Mouse (Mus musculus) cerebellum, adult 2 months (tissue): ENCODE results near the gene Rassf4.

Source experiments
- CTCF ChIP-seq: fragments of 200-500 bp; IDR thresholded peaks from 2 replicates; pipeline ENCODE4 v1.5.1; 2011; ENCODE audit warnings: low read depth, mild to moderate bottlenecking, control low read depth, low read length, moderate library complexity, borderline replicate concordance; ENCODE audit not compliant: insufficient read depth
- POLR2A ChIP-seq: fragments of 200-500 bp; IDR thresholded peaks from 2 replicates; pipeline ENCODE4 v1.6.1; 2011; ENCODE audit warnings: low read length, control low read depth, borderline replicate concordance; ENCODE audit not compliant: insufficient read depth

DNA sequence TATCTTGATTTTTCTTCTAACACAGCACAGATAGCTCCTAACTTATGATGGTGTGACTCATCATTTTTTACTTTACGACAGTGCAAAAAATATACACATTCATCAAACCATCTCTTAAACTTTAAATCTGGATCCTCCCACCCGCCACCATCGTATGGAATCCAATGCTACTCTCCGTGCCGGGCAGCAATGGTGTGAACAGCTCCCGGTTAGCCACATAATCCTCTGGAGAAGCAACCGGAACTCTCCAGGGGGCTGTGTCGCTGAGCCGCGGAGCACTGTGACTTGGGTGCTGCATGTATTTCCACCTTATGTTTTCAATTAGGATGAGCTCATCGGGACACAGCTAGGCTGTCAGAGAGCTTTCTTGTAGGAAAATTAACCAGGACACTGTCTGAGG lies 30.8 kb downstream of the Rassf4 start:
- TF ChIP-seq CTCF (no peak), POLR2A (no peak)
